Mouse (Mus musculus) right cerebral cortex, adult 18-20 months (tissue): ENCODE results near the gene Iqschfp.

ENCODE experiments used
- DNase-seq: peaks from one replicate; pipeline ENCODE4 v3.0.0; 2022; ENCODE audit warnings: mixed read lengths

The Iqschfp gene

DNA sequence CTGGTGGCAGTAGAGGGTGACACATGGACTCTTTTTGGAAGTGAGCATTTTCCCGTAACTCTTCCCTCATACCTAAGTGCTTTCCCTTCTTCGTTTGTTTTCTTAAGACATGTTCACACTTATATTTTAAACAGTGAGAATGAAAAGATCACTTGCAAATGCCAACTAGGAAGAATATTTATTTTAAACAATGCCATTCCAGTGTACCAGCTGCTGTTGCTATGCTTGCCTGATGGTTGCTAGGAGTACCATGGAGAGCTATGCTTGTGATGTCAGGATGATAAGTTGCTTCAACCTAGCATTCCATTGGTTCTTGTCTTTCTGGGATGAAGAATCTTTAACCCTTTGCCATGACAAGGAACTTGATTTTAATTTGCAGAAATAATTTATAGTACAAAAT is 193.0 kb downstream of the Iqschfp start:
- DNase-seq = no peak

DNA sequence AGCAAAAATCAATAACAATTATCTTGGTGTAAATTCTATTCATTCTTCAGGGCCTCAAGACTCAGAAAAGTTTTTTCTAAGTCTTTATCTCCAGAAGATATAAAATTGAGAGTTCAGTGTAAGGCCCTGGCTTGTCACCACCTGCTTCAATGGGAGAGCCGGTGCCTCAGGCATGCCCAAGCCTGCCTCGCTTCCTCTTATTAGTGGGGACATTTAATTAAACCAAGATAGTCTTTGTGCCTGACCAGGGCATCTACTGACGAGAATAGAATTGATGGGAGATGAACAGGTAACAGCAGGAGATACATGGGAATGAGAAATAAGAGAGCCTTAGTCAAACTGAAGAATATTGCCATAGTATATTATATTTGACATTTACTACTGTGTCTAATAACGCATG is 200.1 kb downstream of the Iqschfp start:
- no peak for DNase-seq

DNA sequence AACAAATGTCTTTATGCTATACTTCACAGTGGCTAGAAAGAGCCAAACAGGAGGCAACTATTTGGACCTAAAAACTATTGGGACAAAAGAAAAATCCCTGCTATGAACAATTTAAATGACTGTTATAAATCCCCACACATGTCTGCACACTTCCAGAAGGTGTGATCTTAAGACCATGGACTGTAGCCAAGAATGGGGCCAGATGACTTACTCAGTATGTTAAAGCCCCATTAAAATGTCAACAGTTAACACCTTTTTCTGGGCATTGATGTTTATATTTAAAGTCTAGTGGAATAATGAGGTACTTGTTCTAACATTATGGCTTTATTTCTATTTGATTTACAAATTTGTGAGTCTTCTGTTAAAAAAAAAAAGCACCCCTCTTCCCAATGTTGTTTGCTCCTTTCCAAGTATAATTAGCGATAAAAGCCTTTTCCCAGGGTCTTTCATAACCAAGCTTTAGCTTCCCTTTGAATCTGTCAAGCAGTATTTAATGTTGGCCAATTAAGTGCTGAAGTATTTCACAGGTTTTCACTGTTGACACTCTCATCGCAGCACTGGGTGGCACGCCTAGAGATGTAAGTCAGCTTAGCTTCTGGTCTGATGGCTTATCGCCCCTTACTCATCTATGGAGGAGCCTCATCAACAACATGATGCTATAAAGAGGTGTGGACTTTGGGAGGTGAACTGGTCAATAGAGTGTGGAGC is 204.8 kb downstream of the Iqschfp start:
- no peak for DNase-seq

DNA sequence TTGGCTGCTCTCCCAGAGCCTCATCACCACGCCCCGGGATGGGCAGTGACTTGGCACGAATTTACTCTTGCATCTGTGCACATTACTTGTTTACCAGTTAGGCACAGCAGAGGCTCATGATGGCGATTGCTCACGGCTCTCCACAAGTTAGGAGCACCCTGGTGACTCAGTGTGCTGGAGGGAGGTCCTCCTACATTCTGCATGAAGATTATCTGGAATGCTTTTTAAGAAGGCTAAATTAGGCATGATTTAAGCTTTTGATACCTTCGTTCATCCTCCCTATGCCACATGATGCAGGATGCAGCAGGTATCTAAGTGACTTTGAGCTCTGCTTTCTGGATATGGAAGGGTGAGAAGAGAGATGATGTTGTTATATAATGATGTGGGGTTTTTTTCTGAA is 207.5 kb downstream of the Iqschfp start:
- DNase-seq = peak; percentile 32

DNA sequence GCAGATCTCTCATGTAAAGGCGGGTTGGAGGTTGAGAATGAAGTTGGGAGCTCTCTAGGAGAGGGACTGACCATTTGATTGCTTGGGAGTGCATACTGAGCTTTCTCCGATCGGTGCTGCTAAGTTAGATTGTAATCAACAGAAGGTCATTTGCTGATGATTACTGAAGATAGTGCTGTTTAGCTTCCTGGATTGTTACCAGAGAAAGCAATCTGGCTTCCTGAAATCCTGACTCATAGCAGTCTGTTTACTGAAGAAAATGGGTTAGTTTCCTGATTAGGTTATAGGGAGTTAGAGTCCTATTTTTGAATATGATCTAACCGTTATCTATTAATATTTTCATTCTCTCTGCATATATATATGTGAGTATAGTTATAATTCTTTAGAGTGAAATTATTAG is 209.3 kb downstream of the Iqschfp start:
- no peak for DNase-seq

DNA sequence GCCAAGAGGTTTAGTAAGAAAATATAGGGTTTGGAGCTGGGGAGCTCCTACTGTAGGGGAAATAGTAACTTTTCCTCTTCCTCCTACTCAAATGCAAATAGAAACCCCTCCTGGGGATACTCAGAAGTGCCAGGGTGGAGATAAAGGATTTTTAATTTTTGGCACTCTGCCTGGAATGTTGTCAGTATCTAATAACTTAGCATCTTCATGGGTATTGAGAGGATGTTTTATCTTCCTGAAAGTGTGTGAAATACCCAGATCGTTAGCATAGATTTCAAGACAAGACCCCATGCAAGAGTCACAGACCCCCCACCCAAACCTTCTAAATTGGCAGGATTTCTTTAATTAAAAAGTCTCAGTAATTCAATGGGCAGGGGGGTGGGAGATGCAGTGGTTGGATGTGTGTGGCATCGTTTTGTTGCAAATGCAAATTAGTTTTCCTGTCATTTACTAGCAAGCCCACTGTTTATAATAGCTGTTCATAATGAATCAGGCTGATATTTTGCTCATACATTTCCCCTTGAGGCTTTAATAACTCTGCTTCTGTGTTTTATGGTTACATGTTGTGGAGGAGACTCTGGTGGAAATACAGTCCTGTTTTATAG is 213.2 kb downstream of the Iqschfp start:
- no peak for DNase-seq

DNA sequence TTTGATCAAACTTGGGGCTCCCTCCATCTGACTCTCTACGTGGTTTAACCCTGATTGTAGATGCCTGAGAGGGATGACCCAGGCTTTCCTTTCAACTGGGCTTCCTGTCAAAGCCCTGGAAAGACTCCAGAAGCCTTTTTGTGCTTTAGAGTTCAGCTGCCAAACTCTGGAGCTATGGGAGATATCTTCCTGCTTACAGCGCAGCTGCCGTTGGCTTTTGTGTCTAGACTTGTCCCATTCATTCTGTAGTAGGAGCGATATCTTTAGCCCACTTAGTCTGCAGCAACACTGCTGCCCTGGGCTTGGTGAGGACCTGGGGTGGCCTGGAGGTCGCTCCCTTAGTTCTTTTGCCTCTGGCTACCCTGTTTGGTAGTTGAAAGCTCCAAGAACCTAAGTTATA is 229.3 kb downstream of the Iqschfp start:
- DNase-seq = no peak

DNA sequence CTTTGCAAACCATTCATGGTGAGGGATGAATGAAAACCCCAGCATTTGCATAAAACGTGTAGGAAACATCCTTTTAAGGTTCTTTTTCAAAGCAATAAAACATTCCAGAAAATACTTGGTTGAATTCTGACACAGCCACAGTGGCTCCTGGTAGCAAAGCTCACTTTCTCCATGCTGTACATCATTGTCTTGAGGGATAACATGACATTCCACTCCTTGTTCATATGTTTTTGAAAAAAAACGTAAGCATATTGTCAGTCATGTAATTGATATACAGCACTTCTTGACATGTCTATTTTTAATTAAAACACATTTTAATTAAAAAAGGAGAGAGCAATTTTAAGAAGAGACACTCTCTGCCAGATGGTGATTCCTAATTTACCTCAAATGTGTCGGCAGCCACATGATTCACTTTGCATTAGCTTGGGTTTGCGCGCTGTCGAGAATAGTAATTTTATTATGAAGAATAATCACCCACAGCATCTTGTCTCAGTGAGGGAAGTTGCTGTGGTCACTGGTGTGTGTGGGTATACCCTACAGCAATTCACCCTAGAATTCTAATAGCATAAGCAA is 234.3 kb downstream of the Iqschfp start:
- peak; percentile 18 for DNase-seq

DNA sequence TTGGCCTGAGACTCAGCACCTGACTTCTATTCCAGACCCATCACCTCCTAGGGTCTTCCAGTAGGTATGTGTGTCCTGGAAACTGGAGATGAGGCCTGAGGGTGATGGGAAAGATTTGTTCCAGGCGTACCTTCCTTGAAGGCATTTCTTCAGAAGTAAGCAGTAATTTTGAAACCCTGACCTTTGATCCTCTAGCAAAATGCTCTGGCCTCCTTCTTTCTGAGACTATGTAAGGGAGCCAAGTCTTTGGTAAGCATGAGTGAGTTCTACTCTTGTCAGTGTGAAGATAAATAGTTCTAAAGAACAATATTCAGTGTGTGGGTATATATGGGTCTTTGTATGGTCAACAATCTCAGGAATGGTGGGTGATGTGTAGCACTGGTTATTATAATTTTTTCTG is 238.4 kb downstream of the Iqschfp start:
- DNase-seq = no peak

DNA sequence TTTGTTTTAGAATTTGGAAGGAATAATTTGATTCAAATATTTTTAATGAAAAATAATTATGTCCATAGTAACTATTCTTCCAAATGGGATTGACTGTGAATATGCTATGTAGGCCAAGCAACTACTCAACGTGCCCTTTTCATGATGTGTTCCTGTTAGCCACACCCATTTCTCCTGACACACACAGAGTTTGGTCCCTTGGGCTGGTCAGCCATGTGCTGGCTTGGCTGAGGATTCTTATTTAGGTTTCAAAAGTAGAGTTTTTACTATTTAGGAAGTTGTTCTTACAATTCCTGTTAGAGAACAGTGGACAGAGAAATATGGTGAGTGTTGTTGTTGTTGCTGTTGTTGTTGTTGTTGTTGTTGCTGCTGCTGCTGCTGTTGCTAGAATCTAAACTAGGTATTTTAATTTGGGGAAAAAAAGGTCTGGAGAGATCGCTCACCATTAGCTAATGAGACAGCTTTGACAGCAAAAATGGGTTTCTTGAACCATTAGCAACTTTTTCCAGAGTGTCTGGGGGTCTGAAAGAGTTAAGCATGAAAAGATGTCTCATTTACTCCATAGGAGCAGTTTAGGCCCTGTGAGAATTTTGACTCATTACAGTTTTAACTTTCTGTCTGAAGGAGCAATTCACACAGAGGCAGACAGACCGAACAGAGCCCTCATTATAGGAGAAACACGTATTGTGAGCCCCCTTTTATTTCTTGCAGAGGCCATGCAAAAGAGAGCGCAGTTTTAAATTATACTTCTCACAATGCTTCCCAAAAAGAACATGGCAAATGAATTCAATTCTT is 247.0 kb downstream of the Iqschfp start:
- no peak for DNase-seq

DNA sequence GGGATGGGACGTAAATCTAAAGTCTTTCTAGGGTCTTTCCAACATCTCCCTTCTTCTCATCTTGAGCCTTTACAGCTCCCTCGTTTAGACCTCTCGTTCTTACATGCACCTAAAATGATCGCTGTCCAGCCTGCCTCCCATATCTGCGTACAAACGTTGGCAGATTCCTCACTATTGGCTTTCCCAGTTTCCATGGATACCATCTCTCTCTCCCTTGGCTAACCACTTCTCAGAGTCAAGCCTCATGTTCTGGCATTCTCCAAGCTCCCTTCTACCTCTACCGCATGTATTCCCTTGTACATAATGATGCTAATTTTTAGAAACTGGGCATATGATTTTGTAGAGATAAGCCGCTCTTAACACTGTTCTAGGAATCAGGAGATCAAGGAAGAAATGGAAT is 258.7 kb downstream of the Iqschfp start:
- no peak for DNase-seq

DNA sequence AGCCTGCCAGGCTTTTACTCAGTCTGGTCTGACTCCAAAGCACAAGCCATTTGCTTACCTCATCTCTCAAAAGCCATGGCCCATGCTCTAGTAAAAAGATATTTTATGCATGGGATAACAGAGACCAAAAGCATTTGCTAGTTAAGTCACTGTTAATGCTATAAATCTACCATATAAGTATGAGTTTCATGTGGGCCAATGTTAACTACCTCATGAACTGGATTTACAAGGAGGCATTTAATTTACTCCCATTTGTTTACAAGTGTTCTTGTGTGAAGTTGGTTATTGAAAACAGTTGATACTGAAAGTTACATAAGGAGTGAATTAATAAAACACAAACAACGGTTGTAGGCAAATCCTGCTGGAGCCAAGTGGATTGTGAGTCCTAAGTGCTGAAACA is 268.1 kb downstream of the Iqschfp start:
- DNase-seq = no peak

DNA sequence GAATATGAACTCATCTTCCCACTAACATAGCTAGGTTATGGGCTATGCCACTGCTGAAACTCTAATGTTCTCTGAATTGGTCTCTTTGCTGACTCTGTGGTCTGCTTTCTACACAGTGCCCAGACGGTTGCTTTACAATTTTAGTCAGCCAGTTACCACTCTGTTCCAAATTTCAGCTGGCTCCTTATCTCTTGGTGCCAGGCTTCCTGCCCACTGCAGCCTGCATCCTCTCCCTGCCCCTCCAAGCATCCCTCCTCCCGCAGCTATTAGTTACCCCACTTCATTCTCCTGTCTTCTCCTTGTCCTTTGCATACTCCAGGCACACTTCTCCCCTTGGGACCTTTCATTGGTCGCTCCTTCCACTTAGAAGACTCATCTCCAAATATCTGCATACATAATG is 268.7 kb downstream of the Iqschfp start:
- no peak for DNase-seq

DNA sequence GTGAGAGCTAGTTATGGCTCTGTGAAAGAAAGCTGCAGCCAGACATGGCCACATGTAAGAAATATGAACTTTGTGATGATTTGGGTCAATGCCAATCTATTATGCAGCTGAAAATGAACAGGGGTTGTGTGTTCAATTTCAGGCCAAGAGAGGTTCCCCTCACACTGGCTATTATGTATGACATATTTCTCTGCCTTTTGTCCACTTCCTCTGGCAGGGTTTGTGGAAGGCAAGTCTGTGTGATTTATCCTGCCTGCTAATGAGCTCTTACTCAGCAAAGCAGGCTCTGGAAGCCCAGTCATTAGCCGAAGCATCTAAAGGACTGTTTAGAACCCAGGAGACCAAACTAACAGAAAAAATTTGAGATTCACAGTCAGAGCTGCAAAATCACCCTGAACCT is 286.2 kb downstream of the Iqschfp start:
- DNase-seq = no peak

DNA sequence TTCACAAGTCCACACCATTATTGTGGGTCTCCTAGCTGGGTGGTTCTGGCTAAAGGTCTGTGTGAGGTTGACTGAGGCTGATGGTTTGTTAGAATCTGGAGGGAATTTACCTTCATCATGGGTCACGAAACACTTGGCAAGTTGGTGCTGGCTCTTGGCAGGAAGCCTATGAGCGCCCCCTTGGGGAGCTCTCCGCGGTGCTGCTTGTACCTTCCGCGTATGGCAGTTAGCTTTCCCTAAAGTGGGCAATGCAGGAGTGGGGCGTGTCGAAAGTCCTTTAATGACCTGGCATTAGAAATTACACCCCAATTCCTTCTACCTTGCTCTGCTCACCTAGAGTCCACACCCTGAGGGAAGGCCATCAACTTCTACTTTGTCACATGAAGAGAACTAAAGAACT is 295.4 kb downstream of the Iqschfp start:
- DNase-seq = no peak

DNA sequence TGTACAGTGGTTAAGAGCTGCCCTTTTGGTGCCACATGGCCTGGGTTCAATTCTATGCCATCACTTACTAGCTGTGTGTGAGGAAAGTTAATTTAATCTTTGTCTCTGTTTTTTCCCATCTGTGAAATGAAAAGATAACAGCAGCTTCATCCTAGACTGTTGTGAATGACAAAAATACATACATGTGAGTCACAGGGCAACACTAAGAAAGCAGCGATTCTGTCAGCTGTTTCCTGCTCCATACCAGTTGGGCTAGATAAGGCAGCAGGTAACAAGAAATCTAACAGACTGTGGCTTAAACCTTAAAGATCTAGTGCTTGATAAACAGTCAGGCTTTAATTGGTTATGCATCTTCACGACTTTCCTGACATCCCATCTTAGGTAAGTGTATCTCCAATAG is 297.1 kb downstream of the Iqschfp start:
- DNase-seq = no peak

DNA sequence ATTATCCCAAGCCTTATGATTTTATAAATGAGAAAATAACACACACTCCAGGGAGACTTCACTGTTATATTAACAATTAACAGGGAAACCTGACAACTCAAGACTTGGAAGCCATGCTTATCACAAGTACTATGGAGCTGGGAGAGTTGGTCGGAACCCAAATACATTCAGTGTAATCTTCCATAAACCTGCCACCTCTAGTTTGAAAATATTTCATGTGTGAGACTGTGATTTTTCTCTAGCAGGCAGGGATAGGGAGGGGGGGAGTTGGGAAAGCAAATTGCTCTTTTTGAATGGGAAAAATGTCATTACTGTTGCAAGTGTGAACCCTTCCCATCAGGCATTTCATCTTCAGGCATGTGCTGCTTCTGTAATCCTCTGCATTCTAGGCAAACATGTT is 304.9 kb downstream of the Iqschfp start:
- no peak for DNase-seq

DNA sequence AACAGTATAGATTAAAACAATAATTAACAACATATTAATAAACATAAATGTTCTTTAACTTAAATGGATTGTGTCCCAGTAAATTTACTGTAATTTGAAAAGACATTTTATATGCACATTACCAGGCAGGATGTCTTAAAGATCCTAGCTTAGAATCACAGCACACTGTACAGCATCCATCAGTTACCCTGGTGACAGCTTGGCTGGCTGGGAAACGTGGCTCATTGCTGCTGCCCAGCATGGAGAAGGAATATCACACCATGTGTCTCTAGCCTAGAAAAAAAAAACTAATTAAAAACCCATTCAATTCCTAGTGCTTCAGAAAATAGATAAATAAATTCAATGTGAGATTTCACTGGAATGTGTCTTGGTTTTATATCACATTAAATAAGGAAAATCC is 309.2 kb downstream of the Iqschfp start:
- no peak for DNase-seq

DNA sequence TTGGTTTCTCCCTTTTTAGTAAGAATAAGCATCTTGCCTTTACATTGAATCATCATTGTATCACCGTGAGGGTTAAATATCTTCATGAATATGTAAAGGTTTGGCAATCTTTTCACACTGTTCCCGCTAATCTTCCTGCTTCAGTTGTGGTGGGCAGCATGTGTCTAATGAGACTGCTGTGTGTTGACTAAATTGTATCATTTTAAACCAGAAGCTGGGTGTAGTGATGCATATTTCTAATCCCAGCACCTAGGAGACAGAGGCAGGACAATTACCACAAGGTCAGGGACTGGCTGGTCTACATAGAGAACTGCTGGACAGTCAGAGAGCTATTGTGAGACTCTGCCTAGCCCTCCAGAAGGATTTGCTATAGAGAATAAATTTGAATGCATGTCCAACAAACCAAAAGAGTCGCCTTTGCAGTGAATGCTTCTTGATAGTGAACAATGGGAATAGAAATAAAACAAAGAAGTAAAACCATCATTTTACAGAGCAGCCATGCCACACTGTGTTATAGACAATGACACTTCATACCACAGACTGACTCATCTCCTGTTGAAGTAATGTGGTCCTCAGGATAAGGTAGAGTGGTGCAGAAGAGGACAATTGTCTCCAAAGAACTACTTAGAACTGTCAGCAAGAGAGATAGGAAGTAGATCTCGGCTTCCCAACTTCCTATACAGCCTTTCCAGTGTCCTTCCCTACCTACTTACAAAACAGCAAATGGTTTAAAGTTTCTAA is 310.3 kb downstream of the Iqschfp start:
- DNase-seq = no peak

DNA sequence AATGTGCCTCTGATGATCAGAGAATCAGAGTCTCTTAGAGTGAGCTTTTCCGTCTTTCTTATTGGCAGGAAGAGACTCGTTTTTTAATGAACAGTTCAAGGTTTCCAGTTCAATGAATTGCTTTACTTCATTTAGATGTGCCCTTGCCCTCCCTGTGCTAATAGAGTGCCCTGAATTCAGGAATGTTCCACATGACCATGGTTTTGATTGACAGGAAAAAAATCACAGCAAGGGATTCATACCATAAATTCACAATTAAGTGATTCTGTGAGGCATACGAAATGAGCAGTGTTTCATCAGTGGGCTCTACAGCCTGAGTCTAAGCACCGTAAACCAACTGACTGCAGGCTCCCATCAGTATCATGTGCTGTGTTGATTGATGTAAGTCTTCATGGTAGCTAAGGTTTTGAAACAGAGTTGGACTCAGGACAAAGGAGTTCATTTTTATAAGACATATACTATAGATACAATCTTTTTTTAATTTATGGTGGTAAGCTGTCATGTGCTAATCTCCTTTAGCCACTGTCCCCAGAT is 312.0 kb downstream of the Iqschfp start:
- DNase-seq = no peak

DNA sequence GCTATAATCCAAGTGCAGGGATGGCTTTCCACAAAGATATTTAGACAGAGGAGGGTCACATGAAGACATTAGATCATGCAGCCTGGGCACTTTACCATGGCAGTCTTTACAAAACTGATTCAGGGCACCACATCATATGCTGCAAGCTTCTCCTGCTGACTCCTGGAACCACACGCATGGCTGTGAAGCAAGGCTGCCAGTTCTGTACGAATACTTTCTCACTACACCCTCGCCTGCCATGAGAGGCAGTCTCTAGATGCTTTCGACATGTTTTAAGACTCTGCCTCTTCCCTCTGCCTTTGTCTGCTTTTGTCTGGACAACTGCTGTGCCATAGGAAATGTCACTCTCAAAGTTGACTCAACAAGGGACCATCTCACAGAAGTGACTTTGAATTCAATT is 318.4 kb downstream of the Iqschfp start:
- DNase-seq = no peak

DNA sequence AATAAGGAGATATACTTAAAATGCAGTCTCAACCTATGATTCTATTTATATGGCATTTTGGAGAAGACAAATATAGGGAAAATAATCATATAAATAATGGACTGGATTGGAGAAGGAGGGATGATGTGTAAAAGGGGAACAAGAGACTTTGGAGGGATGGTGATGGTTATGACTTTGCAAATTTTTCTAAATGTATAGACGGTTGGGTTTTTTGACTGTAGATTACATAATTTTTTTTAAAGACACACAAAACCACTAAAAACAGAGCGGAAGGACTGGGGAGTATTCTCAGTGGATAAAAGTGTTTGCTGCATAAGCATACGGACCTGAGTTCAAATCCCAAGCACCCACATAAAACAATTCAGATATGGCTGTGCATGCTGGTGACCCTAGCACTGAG is 329.4 kb downstream of the Iqschfp start:
- DNase-seq = no peak

DNA sequence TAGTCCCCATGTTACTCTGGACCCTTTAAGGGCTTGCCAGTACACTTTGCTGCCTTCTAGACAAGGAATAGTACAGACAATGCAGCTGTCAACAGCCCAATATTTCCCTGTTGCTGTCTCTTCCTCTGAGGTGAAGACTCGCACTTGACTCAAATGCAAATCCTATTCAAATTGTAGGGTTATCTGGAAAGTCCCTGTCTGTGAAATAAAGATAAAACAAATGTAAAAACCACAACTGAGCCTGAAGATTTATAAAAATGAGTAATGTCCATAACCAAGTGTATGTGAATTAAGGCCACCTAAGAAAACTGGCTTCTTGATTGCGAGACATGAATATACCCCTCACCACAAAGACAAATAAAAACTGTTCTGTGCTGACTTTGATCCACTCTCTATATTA is 347.9 kb downstream of the Iqschfp start:
- no peak for DNase-seq
